Mouse (Mus musculus): Measurements from ENCODE around the gene Gipc3.

GRCm38 (mm10) chr10:81358841-81359240 is 15.8 kb upstream of the Gipc3 start:
- TF ChIP-seq CTCF (IDR thresholded peaks at IDR 0.05; ENCODE audit: control insufficient read depth, insufficient read depth, insufficient read length): no peak
- no peak for TF ChIP-seq CEBPB (IDR thresholded peaks at IDR 0.05; ENCODE audit: low read depth)
- TF ChIP-seq MAX (IDR thresholded peaks at IDR 0.05): no peak
- no peak for TF ChIP-seq MYOG (IDR thresholded peaks at IDR 0.05; ENCODE audit: control insufficient read depth, extremely low read depth, insufficient read length)
- no peak for TF ChIP-seq MYOD1 (IDR thresholded peaks at IDR 0.05; ENCODE audit: control insufficient read depth, insufficient read length, low read depth)
- TF ChIP-seq FOSL1 (IDR thresholded peaks at IDR 0.05; ENCODE audit: insufficient read depth, low read length, poor library complexity, severe bottlenecking): no peak
- TF ChIP-seq USF1 (IDR thresholded peaks at IDR 0.05; ENCODE audit: low read depth): no peak

Measured in C2C12 (cell line).